Comparison of ENCODE assay signal across 11 mouse cellular contexts in the genomic region with DNA sequence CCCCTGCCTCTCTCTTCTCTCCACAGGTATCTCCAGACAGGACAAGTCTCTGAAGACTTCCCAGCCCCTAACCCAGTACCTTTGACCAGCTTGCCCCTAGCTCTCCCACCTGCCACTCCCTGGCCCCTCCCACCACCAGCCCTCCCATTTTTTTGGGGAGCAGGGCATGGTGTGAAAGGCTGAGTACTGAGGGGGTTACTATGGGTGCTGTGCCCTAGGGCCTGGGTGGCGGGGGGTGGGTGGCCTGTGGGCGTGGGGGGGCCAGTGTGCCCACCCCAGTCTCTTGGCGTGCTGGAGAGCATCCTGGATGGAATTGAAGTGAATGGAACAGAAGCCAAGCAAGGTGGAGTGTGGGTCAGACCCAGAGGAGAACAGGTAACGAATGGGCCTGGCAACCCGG. TPM values are rescaled to one million over a fixed set of nuclear protein-coding genes. Genes with fewer than 3 reads are reported as not detected.
DNase-seq lines count a peak whose midpoint lies in the region; ATAC-seq and TF ChIP-seq lines count a peak whose summit lies in the region.
"Had no signal": no experiment of that assay in that cellular context is flagged by ENCODE, and none has a peak within 500 bp of the region (broad histone marks: within the 10 kb centered on the region; RNA-seq: fewer than 3 reads in every experiment).

No protein-coding gene starts in this region.

- H3K4me3 ChIP-seq in heart, embryonic 13.5 days = no peak overlapping the region
- H3K4me3 ChIP-seq in lung, embryonic 16.5 days (ENCODE audit: low read length) = no peak overlapping the region
- no peak overlapping the region for H3K4me3 ChIP-seq in small intestine, adult 2 months (ENCODE audit: low read depth, low read length)
- H3K4me3 ChIP-seq: limb, embryonic 15.5 days had no signal

- peak overlapping the region; percentile 65 for H3K9ac ChIP-seq in heart, embryonic 13.5 days
- H3K9ac ChIP-seq in lung, embryonic 16.5 days (ENCODE audit: low read length) = no peak overlapping the region
- H3K9ac ChIP-seq: limb, embryonic 15.5 days had no signal

- TF ChIP-seq CTCF in small intestine, adult 2 months (IDR thresholded peaks at IDR 0.05; ENCODE audit: extremely low read depth, insufficient read length, insufficient replicate concordance, low read depth, low read length) = peak; percentile 1; the same call in 1 of the 2 replicates

- peak; percentile 53 for DNase-seq in cerebellum, adult 11-12 months
- no peak for DNase-seq in heart, postnatal 36 days
- no peak for DNase-seq in lung, adult 18-20 months
- no peak for DNase-seq in right cerebral cortex, postnatal 4 days
- DNase-seq: embryo, embryonic 11 days; thymus, postnatal 25 days had no signal

- H3K4me1 ChIP-seq in heart, embryonic 13.5 days = peaks cover 83% of the 10 kb centered on the region
- peaks cover 69% of the 10 kb centered on the region for H3K4me1 ChIP-seq in lung, embryonic 16.5 days (replicated peaks; ENCODE audit: control insufficient read depth, insufficient read depth, low read length)
- peaks cover 46% of the 10 kb centered on the region for H3K4me1 ChIP-seq in small intestine, adult 2 months (ENCODE audit: control insufficient read depth, insufficient read depth, insufficient read length, low read length)

- peaks cover 36% of the 10 kb centered on the region for H3K36me3 ChIP-seq in heart, embryonic 13.5 days
- H3K36me3 ChIP-seq in lung, embryonic 16.5 days (ENCODE audit: control insufficient read depth, insufficient read depth, low read length) = peaks cover 13% of the 10 kb centered on the region
- peaks cover 20% of the 10 kb centered on the region for H3K36me3 ChIP-seq in small intestine, adult 2 months (ENCODE audit: control insufficient read depth, insufficient read depth, low read length)

- H3K27me3 ChIP-seq in heart, embryonic 13.5 days (replicated peaks) = no peaks in the 10 kb centered on the region
- H3K27me3 ChIP-seq in lung, embryonic 16.5 days (ENCODE audit: control insufficient read depth, insufficient read depth, low read depth, low read length) = no peaks in the 10 kb centered on the region
- H3K27me3 ChIP-seq in small intestine, adult 2 months (ENCODE audit: control insufficient read depth, insufficient read depth, low read length) = no peaks in the 10 kb centered on the region
- H3K27me3 ChIP-seq: limb, embryonic 15.5 days had no signal

- no peak for TF ChIP-seq POLR2A in small intestine, adult 2 months (IDR thresholded peaks at IDR 0.05; ENCODE audit: low read depth, low read length)

- 89% methylated on average over 5 of the region's 5 CpGs for WGBS in heart, embryonic 13.5 days
- 93% methylated on average over 5 of the region's 5 CpGs for WGBS in lung, embryonic 16.5 days
- 70% methylated on average over 5 of the region's 5 CpGs for WGBS in small intestine, adult 2 months

- no peak overlapping the region for H3K4me2 ChIP-seq in heart, embryonic 13.5 days
- H3K4me2 ChIP-seq in lung, embryonic 16.5 days (ENCODE audit: low read depth, low read length) = no peak overlapping the region
- H3K4me2 ChIP-seq: limb, embryonic 15.5 days had no signal

- intact Hi-C loops in heart, postnatal 36 days (cut with DNase I) = no loop called here

- no peak for ATAC-seq in cerebellum, adult (ENCODE audit: insufficient number of reproducible peaks, low FRiP score, low TSS enrichment)
- no peak for ATAC-seq in heart, embryonic 13.5 days (ENCODE audit: extremely low read depth, insufficient number of reproducible peaks, low FRiP score, low TSS enrichment)
- ATAC-seq in lung, embryonic 16.5 days (ENCODE audit: low read depth) = no peak

- no peaks in the 10 kb centered on the region for H3K9me3 ChIP-seq in heart, embryonic 13.5 days
- no peaks in the 10 kb centered on the region for H3K9me3 ChIP-seq in lung, embryonic 16.5 days (ENCODE audit: control insufficient read depth, low read length)
- H3K9me3 ChIP-seq: limb, embryonic 15.5 days had no signal

- peak overlapping the region; percentile 92 for H3K27ac ChIP-seq in heart, embryonic 13.5 days (replicated peaks)
- H3K27ac ChIP-seq in lung, embryonic 16.5 days (ENCODE audit: low read length) = peak overlapping the region; percentile 64; the same call in 1 of the 2 replicates
- peak overlapping the region; percentile 99 for H3K27ac ChIP-seq in small intestine, adult 2 months (ENCODE audit: insufficient read depth, low read depth, low read length)

RNA-seq across cellular contexts. Expression of a gene that starts 12.8 kb away (rescaled TPM):
- 30.0 and 32.0 TPM in 2 replicates for polyA plus RNA-seq in heart, embryonic 13.5 days (2015; fragmentation: Nextera tagmentation; extraction: Ambion mirVana)
- 100 to 1,000 TPM; 100 to 111 TPM for total RNA-seq in heart, postnatal 36 days (2021)
- 36.3 and 36.4 TPM in 2 replicates for polyA plus RNA-seq in lung, embryonic 16.5 days (2015; fragmentation: Nextera tagmentation; extraction: Ambion mirVana)
- polyA plus RNA-seq in small intestine, adult 2 months (2012; rRNA removed) = 46.5 and 128 TPM in 2 replicates

RNA-seq across cellular contexts. Expression of a gene that starts 21.9 kb away (rescaled TPM):
- 5.9 and 6.4 TPM in 2 replicates for polyA plus RNA-seq in heart, embryonic 13.5 days (2015; fragmentation: Nextera tagmentation; extraction: Ambion mirVana)
- total RNA-seq in heart, postnatal 36 days (2021) = 100 to 1,000 TPM; 104 to 107 TPM
- polyA plus RNA-seq in lung, embryonic 16.5 days (2015; fragmentation: Nextera tagmentation; extraction: Ambion mirVana) = 1.4 and 1.6 TPM in 2 replicates
- polyA plus RNA-seq in small intestine, adult 2 months (2012; rRNA removed) = 59.8 and 206 TPM in 2 replicates

RNA-seq across cellular contexts. Expression of a gene that starts 24.0 kb away (rescaled TPM):
- 35.1 and 37.4 TPM in 2 replicates for polyA plus RNA-seq in heart, embryonic 13.5 days (2015; fragmentation: Nextera tagmentation; extraction: Ambion mirVana)
- total RNA-seq in heart, postnatal 36 days (2021) = 10 to 100 TPM; 45.2 to 52.7 TPM
- 56.6 and 57.8 TPM in 2 replicates for polyA plus RNA-seq in lung, embryonic 16.5 days (2015; fragmentation: Nextera tagmentation; extraction: Ambion mirVana)
- 23.8 and 49.5 TPM in 2 replicates for polyA plus RNA-seq in small intestine, adult 2 months (2012; rRNA removed)

RNA-seq across cellular contexts. Expression of a gene that starts 42.1 kb away (rescaled TPM):
- 14.6 and 15.7 TPM in 2 replicates for polyA plus RNA-seq in heart, embryonic 13.5 days (2015; fragmentation: Nextera tagmentation; extraction: Ambion mirVana)
- total RNA-seq in heart, postnatal 36 days (2021) = 10 to 100 TPM; 74.4 to 75.3 TPM
- 19.4 and 20.3 TPM in 2 replicates for polyA plus RNA-seq in lung, embryonic 16.5 days (2015; fragmentation: Nextera tagmentation; extraction: Ambion mirVana)
- 19.8 and 38.5 TPM in 2 replicates for polyA plus RNA-seq in small intestine, adult 2 months (2012; rRNA removed)

RNA-seq across cellular contexts. Expression of a gene that starts 51.4 kb away (rescaled TPM):
- 22.3 and 23.1 TPM in 2 replicates for polyA plus RNA-seq in heart, embryonic 13.5 days (2015; fragmentation: Nextera tagmentation; extraction: Ambion mirVana)
- total RNA-seq in heart, postnatal 36 days (2021) = 10 to 100 TPM; 26.1 to 26.2 TPM
- polyA plus RNA-seq in lung, embryonic 16.5 days (2015; fragmentation: Nextera tagmentation; extraction: Ambion mirVana) = 33.2 and 36.6 TPM in 2 replicates
- polyA plus RNA-seq in small intestine, adult 2 months (2012; rRNA removed) = 11.7 and 22.0 TPM in 2 replicates
